Mouse (Mus musculus) spleen, adult 12 weeks (tissue): ENCODE measurements around the gene Dhx29.
"Not testable (repeated sequence)": the region's sequence is repeated elsewhere in the genome, so short reads cannot be mapped to it uniquely, and the experiment has no call there.

Experiments
- DNase-seq: peaks from one replicate; pipeline ENCODE4 v3.0.0; 2022; ENCODE audit warnings: low spot score

The Dhx29 gene

GRCm38 (mm10) chr13:112987532-112987943, 60.3 kb downstream of the Dhx29 start, which contains the start of gene Ccno:
Ccno (plus strand) TSS chr13:112987802.
- peak; percentile 72 for DNase-seq

- no peak for DNase-seq
Measured at GRCm38 (mm10) chr13:112987991-112988390, 60.7 kb downstream of the Dhx29 start.

GRCm38 (mm10) chr13:112988866-112989265, 61.6 kb downstream of the Dhx29 start:
- DNase-seq = no peak

GRCm38 (mm10) chr13:112989541-112989940, 62.3 kb downstream of the Dhx29 start:
- no peak for DNase-seq

- DNase-seq = no peak
Measured at GRCm38 (mm10) chr13:112990346-112990745, 63.1 kb downstream of the Dhx29 start.

GRCm38 (mm10) chr13:112993531-112994152, 66.4 kb downstream of the Dhx29 start, which contains the start of gene Mcidas:
Mcidas (plus strand) TSS chr13:112993845.
- DNase-seq = no peak

- DNase-seq = no peak
Measured at GRCm38 (mm10) chr13:112994191-112994590, 66.9 kb downstream of the Dhx29 start.

- no peak for DNase-seq
Measured at GRCm38 (mm10) chr13:112996407-112996806, 69.2 kb downstream of the Dhx29 start.

GRCm38 (mm10) chr13:112997369-112997768, 70.1 kb downstream of the Dhx29 start:
- DNase-seq = no peak

- DNase-seq = no peak
Measured at GRCm38 (mm10) chr13:112998427-112999201, 71.4 kb downstream of the Dhx29 start.

- no peak for DNase-seq
Measured at GRCm38 (mm10) chr13:113000090-113000489, 72.8 kb downstream of the Dhx29 start.

GRCm38 (mm10) chr13:113000576-113001318, 73.5 kb downstream of the Dhx29 start:
- no peak for DNase-seq

- DNase-seq = no peak
Measured at GRCm38 (mm10) chr13:113012683-113013082, 85.4 kb downstream of the Dhx29 start.

GRCm38 (mm10) chr13:113013174-113013953, 86.1 kb downstream of the Dhx29 start:
- not testable (repeated sequence) for DNase-seq
